Mouse (Mus musculus) heart, embryonic 11.5 days (tissue): ENCODE measurements at regions not wholly inside any gene's neighbourhood (a gene's known extent, or its start where the extent isn't known, plus 50 kb on each side); places are given as distances from the start of the nearest gene placed in this dataset.

Experiments used
- ATAC-seq: fragments of 200-750 bp; cut with Nextera tagmentation; replicated peaks from 2 replicates; pipeline ENCODE4 v1.8.0; 2017; ENCODE audit warnings: moderate library complexity; ENCODE audit not compliant: insufficient number of reproducible peaks, low FRiP score, low TSS enrichment
- H3K27ac ChIP-seq: fragments of 300-500 bp; sonication (generic); 2 replicates; pipeline ENCODE4 v1.5.1; 2014; ENCODE audit warnings: mild to moderate bottlenecking, low read depth, low read length
- H3K27me3 ChIP-seq: fragments of 300-500 bp; sonication (generic); 2 replicates; pipeline ENCODE4 v1.6.1; 2014; ENCODE audit warnings: mild to moderate bottlenecking, low read length, mixed read lengths; ENCODE audit not compliant: control insufficient read depth, insufficient read depth
- H3K36me3 ChIP-seq: fragments of 300-500 bp; sonication (generic); 2 replicates; pipeline ENCODE4 v1.6.1; 2014; ENCODE audit warnings: mild to moderate bottlenecking, low read length, moderate library complexity, mixed read lengths; ENCODE audit not compliant: control insufficient read depth, insufficient read depth
- H3K4me1 ChIP-seq: fragments of 300-500 bp; sonication (generic); 2 replicates; pipeline ENCODE4 v1.6.1; 2014; ENCODE audit warnings: low read length; ENCODE audit not compliant: control insufficient read depth, insufficient read depth
- H3K4me2 ChIP-seq: fragments of 300-500 bp; sonication (generic); 2 replicates; pipeline ENCODE4 v1.6.1; 2014; ENCODE audit warnings: mild to moderate bottlenecking, moderate library complexity
- H3K4me3 ChIP-seq: fragments of 300-500 bp; sonication (generic); 2 replicates; pipeline ENCODE4 v1.5.1; 2014; ENCODE audit warnings: low read depth, low read length
- H3K9ac ChIP-seq: fragments of 300-500 bp; sonication (generic); 2 replicates; pipeline ENCODE4 v1.6.1; 2014; ENCODE audit warnings: mild to moderate bottlenecking, low read depth, low read length, moderate library complexity
- H3K9me3 ChIP-seq: fragments of 300-500 bp; sonication (generic); replicated peaks from 2 replicates; pipeline ENCODE4 v1.6.1; 2016; ENCODE audit warnings: low read length; ENCODE audit not compliant: control insufficient read depth
- WGBS: fragments of 180-500 bp; shearing (Covaris S2); extraction: QIAGEN DNeasy Blood & Tissue Kit; methylation state at CpG from one replicate; pipeline ENCODE4 v1.1.7; 2014; ENCODE audit not compliant: insufficient replicate concordance; 5-methylcytosine and 5-hydroxymethylcytosine counted together

GRCm38 (mm10) chr2:169154881-169155280 is 199.5 kb upstream of the Zfp64 start:
- H3K36me3 ChIP-seq = no peaks in the 10 kb centered on the region
- WGBS = 81% methylated on average over 12 of the region's 12 CpGs

DNA sequence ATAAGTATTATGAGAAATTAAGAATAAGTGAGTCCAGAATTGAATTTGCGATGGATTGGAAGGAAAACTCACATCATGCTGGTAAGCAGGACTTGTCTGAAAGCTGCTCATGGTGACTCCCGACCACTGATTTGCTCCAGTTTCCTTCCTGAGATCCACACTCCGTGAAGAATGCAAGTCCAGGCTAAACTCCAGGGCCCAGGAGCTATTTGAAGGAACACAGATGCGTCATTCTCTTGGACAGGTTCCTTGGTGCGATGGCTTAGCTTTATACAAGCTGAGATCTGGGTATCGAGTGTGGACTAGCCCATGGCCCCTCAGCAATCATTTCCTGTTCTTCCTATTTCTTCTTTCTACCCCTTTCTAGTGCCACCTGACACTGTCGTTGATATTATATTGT is 192.3 kb upstream of the Zfp64 start:
- 76% methylated on average over 7 of the region's 7 CpGs for WGBS
- no peak for ATAC-seq
- Histone ChIP-seq H3K4me1 (no peaks in the 10 kb centered on the region), H3K9me3 (no peaks in the 10 kb centered on the region), H3K36me3 (no peaks in the 10 kb centered on the region), H3K4me2 (no peak overlapping the region), H3K9ac (no peak overlapping the region), H3K27me3 (peaks cover 2% of the 10 kb centered on the region; the same call in 1 of the 2 replicates), H3K27ac (no peak overlapping the region), H3K4me3 (no peak overlapping the region)

More at GRCm38 (mm10) chr2:169154881-169155280, 199.5 kb upstream of the Zfp64 start:
- Histone ChIP-seq H3K27me3 (peaks cover 2% of the 10 kb centered on the region; the same call in 1 of the 2 replicates), H3K4me3 (no peak overlapping the region), H3K9me3 (no peaks in the 10 kb centered on the region), H3K4me1 (no peaks in the 10 kb centered on the region), H3K27ac (no peak overlapping the region), H3K4me2 (no peak overlapping the region), H3K9ac (no peak overlapping the region)
- ATAC-seq = no peak

- Histone ChIP-seq H3K9ac (no peak overlapping the region), H3K36me3 (no peaks in the 10 kb centered on the region), H3K27me3 (0 out of 2 replicates have a peak, but pooled peaks cover 2% of the 10 kb centered on the region), H3K4me2 (no peak overlapping the region), H3K4me1 (no peaks in the 10 kb centered on the region), H3K27ac (no peak overlapping the region), H3K9me3 (no peaks in the 10 kb centered on the region), H3K4me3 (no peak overlapping the region)
- WGBS = 72% methylated on average over 8 of the region's 8 CpGs
- ATAC-seq = no peak
Observed at GRCm38 (mm10) chr2:169142224-169142623, 186.8 kb upstream of the Zfp64 start.

- Histone ChIP-seq H3K27ac (no peak overlapping the region), H3K4me1 (0 out of 2 replicates have a peak, but pooled peaks cover 4% of the 10 kb centered on the region), H3K36me3 (no peaks in the 10 kb centered on the region), H3K9ac (no peak overlapping the region), H3K9me3 (no peaks in the 10 kb centered on the region), H3K4me2 (0 out of 2 replicates have a peak overlapping the region, but pooled peaks have one; percentile 20), H3K27me3 (no peaks in the 10 kb centered on the region), H3K4me3 (no peak overlapping the region)
- ATAC-seq = no peak
- WGBS = 32% methylated on average over 15 of the region's 15 CpGs
Observed at GRCm38 (mm10) chr2:169133855-169134254, 178.5 kb upstream of the Zfp64 start.

- Histone ChIP-seq H3K4me3 (no peak overlapping the region), H3K9ac (no peak overlapping the region), H3K4me2 (no peak overlapping the region), H3K36me3 (no peaks in the 10 kb centered on the region), H3K9me3 (no peaks in the 10 kb centered on the region), H3K4me1 (no peaks in the 10 kb centered on the region), H3K27ac (no peak overlapping the region), H3K27me3 (no peaks in the 10 kb centered on the region)
- ATAC-seq = no peak
- WGBS = 85% methylated on average over 10 of the region's 10 CpGs
Observed at GRCm38 (mm10) chr2:169125476-169125875, 170.1 kb upstream of the Zfp64 start.

DNA sequence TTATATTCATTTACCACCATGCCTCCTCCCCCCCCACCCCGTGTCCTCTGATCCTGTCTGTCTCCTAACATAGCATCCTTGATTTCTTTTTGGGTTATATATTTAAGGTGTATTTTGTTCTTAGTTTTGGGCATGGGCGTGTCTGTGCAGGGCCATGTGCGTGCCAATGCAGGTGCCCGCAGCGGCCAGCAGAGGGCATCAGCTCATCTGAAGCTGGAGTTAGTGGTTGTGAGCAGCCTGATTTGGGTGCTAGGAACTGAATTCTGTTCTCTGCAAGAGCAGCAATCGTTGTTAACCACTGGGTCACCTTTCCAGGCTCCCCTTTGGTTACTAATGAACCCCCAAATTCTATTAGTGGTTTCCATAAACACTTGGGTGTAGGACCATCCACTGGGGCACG is 167.5 kb upstream of the Zfp64 start:
- no peaks in the 10 kb centered on the region for H3K36me3 ChIP-seq
- no peak overlapping the region for H3K27ac ChIP-seq
- no peak overlapping the region for H3K9ac ChIP-seq
- no peak for ATAC-seq
- no peak overlapping the region for H3K4me3 ChIP-seq
- H3K9me3 ChIP-seq = no peaks in the 10 kb centered on the region
- no peaks in the 10 kb centered on the region for H3K4me1 ChIP-seq
- H3K4me2 ChIP-seq = no peak overlapping the region
- WGBS = 82% methylated on average over 7 of the region's 7 CpGs
- no peaks in the 10 kb centered on the region for H3K27me3 ChIP-seq

- Histone ChIP-seq H3K4me2 (no peak overlapping the region), H3K36me3 (no peaks in the 10 kb centered on the region), H3K27me3 (0 out of 2 replicates have a peak, but pooled peaks cover 2% of the 10 kb centered on the region), H3K4me1 (no peaks in the 10 kb centered on the region), H3K9me3 (no peaks in the 10 kb centered on the region), H3K27ac (no peak overlapping the region), H3K4me3 (no peak overlapping the region), H3K9ac (no peak overlapping the region)
- WGBS = 50% methylated on average over 10 of the region's 10 CpGs
- ATAC-seq = no peak
Observed at GRCm38 (mm10) chr2:169116841-169117240, 161.5 kb upstream of the Zfp64 start.

DNA sequence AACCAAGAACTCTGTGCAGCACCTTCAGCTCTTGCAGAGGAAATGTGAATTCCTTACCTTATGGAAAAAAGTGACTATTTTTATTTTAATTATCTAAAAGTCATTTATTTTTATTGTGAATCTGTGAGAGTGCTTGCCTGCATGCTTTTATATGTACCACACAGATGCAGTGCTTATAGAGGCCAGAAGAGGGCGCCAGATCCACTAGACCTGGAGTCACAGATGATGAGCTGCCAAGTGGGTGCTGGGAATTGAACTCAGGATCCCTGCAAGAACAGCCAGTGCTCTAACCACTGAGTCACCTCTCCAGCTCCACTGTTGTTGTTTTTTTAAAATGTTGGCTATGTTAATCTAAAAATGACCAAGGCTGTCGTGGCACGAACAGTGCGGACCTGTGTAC is 153.7 kb upstream of the Zfp64 start:
- no peaks in the 10 kb centered on the region for H3K36me3 ChIP-seq

DNA sequence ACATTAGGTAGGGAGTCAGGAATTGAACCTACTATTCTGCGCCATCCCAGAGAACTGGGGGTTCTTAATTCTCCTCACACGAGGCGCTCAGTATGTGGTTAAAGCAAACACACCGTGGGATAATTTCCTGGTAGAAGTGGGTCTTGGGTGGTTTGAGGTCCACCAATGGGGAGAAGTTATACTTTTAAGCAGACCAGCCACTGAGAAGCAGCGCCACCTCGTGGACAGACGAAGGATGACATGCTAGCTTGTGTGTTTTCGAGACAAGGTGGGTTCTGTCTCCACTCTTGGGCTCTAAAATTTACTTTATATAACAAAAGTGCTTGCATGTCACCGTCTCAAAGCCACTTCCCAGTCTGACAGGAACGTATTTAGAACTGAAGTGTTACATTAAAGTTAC is 152.7 kb upstream of the Zfp64 start:
- no peaks in the 10 kb centered on the region for H3K27me3 ChIP-seq
- no peaks in the 10 kb centered on the region for H3K9me3 ChIP-seq
- 31% methylated on average over 10 of the region's 10 CpGs for WGBS
- H3K36me3 ChIP-seq = no peaks in the 10 kb centered on the region
- no peak overlapping the region for H3K27ac ChIP-seq
- H3K9ac ChIP-seq = no peak overlapping the region
- no peaks in the 10 kb centered on the region for H3K4me1 ChIP-seq
- ATAC-seq = no peak
- H3K4me2 ChIP-seq = no peak overlapping the region
- H3K4me3 ChIP-seq = no peak overlapping the region

More for the DNA sequence above, 153.7 kb upstream of the Zfp64 start:
- Histone ChIP-seq H3K27me3 (no peaks in the 10 kb centered on the region), H3K4me2 (no peak overlapping the region), H3K9ac (no peak overlapping the region), H3K27ac (no peak overlapping the region), H3K4me1 (no peaks in the 10 kb centered on the region), H3K9me3 (no peaks in the 10 kb centered on the region), H3K4me3 (no peak overlapping the region)
- WGBS = 76% methylated on average over 4 of the region's 4 CpGs
- no peak for ATAC-seq
